Mouse (Mus musculus): Measurements from ENCODE around the gene Epha10. TPM values are rescaled to one million over a fixed set of nuclear protein-coding genes. Genes with fewer than 3 reads are reported as not detected.

The Epha10 gene
- polyA plus RNA-seq, 1 experiment from 2014 or later, result 5.3 TPM

- H3K4me2 ChIP-seq, result peak overlapping the region; percentile 65
- H3K27ac ChIP-seq (replicated peaks), result no peak overlapping the region
- peak overlapping the region; percentile 79 for H3K4me3 ChIP-seq
- 20% methylated on average over 7 of the region's 7 CpGs for WGBS
- H3K9ac ChIP-seq, result peak overlapping the region; percentile 89
- no peaks in the 10 kb centered on the region for H3K9me3 ChIP-seq
- H3K4me1 ChIP-seq (replicated peaks), result peaks cover 31% of the 10 kb centered on the region
- peaks cover 42% of the 10 kb centered on the region for H3K36me3 ChIP-seq
- H3K27me3 ChIP-seq, result no peaks in the 10 kb centered on the region
- ATAC-seq (ENCODE audit: low read depth), result no peak
Observed at GRCm38 (mm10) chr4:124860446-124860845, 20.3 kb upstream of the Epha10 start.

- 2% methylated on average over 44 of the region's 77 CpGs for WGBS
- Histone ChIP-seq H3K27ac (replicated peaks) (peak within 1 kb of the TSS; percentile 89), H3K4me3 (peak within 1 kb of the TSS; percentile 79), H3K4me2 (peak within 1 kb of the TSS; percentile 65), H3K27me3 (no peaks in the 10 kb centered on the region), H3K9me3 (no peaks in the 10 kb centered on the region), H3K9ac (peak within 1 kb of the TSS; percentile 89), H3K36me3 (peaks cover 31% of the 10 kb centered on the region), H3K4me1 (replicated peaks) (peaks cover 31% of the 10 kb centered on the region)
- peak; percentile 51 for ATAC-seq (ENCODE audit: low read depth)
Observed at GRCm38 (mm10) chr4:124861283-124862188, 19.2 kb upstream of the Epha10 start, which contains the start of gene Maneal. Maneal (minus strand) TSS chr4:124862171.

- Histone ChIP-seq H3K4me2 (no peak overlapping the region), H3K36me3 (no peaks in the 10 kb centered on the region), H3K9me3 (0 out of 2 replicates have a peak, but pooled peaks cover 3% of the 10 kb centered on the region), H3K9ac (no peak overlapping the region), H3K4me3 (no peak overlapping the region), H3K4me1 (replicated peaks) (no peaks in the 10 kb centered on the region), H3K27me3 (no peaks in the 10 kb centered on the region), H3K27ac (replicated peaks) (no peak overlapping the region)
- WGBS, result 83% methylated on average over 1 of the region's 1 CpGs
- no peak for ATAC-seq (ENCODE audit: low read depth)
Observed at GRCm38 (mm10) chr4:124872719-124873118, 8.0 kb upstream of the Epha10 start.

GRCm38 (mm10) chr4:124881341-124881908, 726 bp downstream of the Epha10 start:
- peak; percentile 95 for ATAC-seq (ENCODE audit: low read depth)
- Histone ChIP-seq H3K27me3 (peaks cover 66% of the 10 kb centered on the region), H3K9ac (peak overlapping the region; percentile 68), H3K36me3 (no peaks in the 10 kb centered on the region), H3K27ac (replicated peaks) (peak overlapping the region; percentile 68), H3K9me3 (no peaks in the 10 kb centered on the region), H3K4me2 (peak overlapping the region; percentile 64), H3K4me3 (peak overlapping the region; percentile 50), H3K4me1 (replicated peaks) (peaks cover 37% of the 10 kb centered on the region)
- under 1% methylated on average over 37 of the region's 37 CpGs for WGBS

- Histone ChIP-seq H3K9ac (peak overlapping the region; percentile 68), H3K9me3 (no peaks in the 10 kb centered on the region), H3K4me3 (peak overlapping the region; percentile 50), H3K27me3 (peaks cover 69% of the 10 kb centered on the region), H3K27ac (replicated peaks) (peak overlapping the region; percentile 62; the same call in 1 of the 2 replicates), H3K4me1 (replicated peaks) (peaks cover 37% of the 10 kb centered on the region), H3K36me3 (no peaks in the 10 kb centered on the region), H3K4me2 (peak overlapping the region; percentile 64)
- ATAC-seq (ENCODE audit: low read depth), result peak; percentile 32
- under 1% methylated on average over 37 of the region's 37 CpGs for WGBS
Observed at GRCm38 (mm10) chr4:124882151-124882729, 1.5 kb downstream of the Epha10 start.

GRCm38 (mm10) chr4:124888702-124889101, 8.0 kb downstream of the Epha10 start:
- no peak for ATAC-seq (ENCODE audit: low read depth)
- peaks cover 62% of the 10 kb centered on the region for H3K27me3 ChIP-seq
- H3K36me3 ChIP-seq, result no peaks in the 10 kb centered on the region
- no peak overlapping the region for H3K4me2 ChIP-seq
- no peak overlapping the region for H3K9ac ChIP-seq
- peaks cover 6% of the 10 kb centered on the region; the same call in 1 of the 2 replicates for H3K4me1 ChIP-seq (replicated peaks)
- H3K9me3 ChIP-seq, result no peaks in the 10 kb centered on the region
- no peak overlapping the region for H3K27ac ChIP-seq (replicated peaks)
- WGBS, result 74% methylated on average over 7 of the region's 7 CpGs
- H3K4me3 ChIP-seq, result no peak overlapping the region

- H3K4me2 ChIP-seq, result no peak overlapping the region
- no peak for ATAC-seq (ENCODE audit: low read depth)
- WGBS, result 86% methylated on average over 2 of the region's 2 CpGs
- no peak overlapping the region for H3K27ac ChIP-seq (replicated peaks)
- H3K9ac ChIP-seq, result no peak overlapping the region
- H3K4me3 ChIP-seq, result no peak overlapping the region
- peaks cover 16% of the 10 kb centered on the region for H3K4me1 ChIP-seq (replicated peaks)
- no peaks in the 10 kb centered on the region for H3K36me3 ChIP-seq
- peaks cover 63% of the 10 kb centered on the region for H3K27me3 ChIP-seq
- H3K9me3 ChIP-seq, result no peaks in the 10 kb centered on the region
Observed at GRCm38 (mm10) chr4:124889935-124890334, 9.2 kb downstream of the Epha10 start.

GRCm38 (mm10) chr4:124890831-124891230, 10.1 kb downstream of the Epha10 start:
- Histone ChIP-seq H3K9me3 (no peaks in the 10 kb centered on the region), H3K4me3 (no peak overlapping the region), H3K27me3 (peaks cover 63% of the 10 kb centered on the region), H3K4me2 (no peak overlapping the region), H3K9ac (no peak overlapping the region), H3K27ac (replicated peaks) (no peak overlapping the region), H3K4me1 (replicated peaks) (peaks cover 20% of the 10 kb centered on the region), H3K36me3 (no peaks in the 10 kb centered on the region)
- 74% methylated on average over 5 of the region's 5 CpGs for WGBS
- ATAC-seq (ENCODE audit: low read depth), result no peak

GRCm38 (mm10) chr4:124893769-124894168, 13.1 kb downstream of the Epha10 start:
- Histone ChIP-seq H3K27me3 (peaks cover 65% of the 10 kb centered on the region), H3K9ac (peak overlapping the region; percentile 70; the same call in 1 of the 2 replicates), H3K36me3 (no peaks in the 10 kb centered on the region), H3K4me2 (peak overlapping the region; percentile 73), H3K4me1 (replicated peaks) (peaks cover 25% of the 10 kb centered on the region), H3K4me3 (peak overlapping the region; percentile 49; the same call in 1 of the 2 replicates), H3K27ac (replicated peaks) (no peak overlapping the region), H3K9me3 (no peaks in the 10 kb centered on the region)
- peak; percentile 13; the same call in 1 of the 2 replicates for ATAC-seq (ENCODE audit: low read depth)
- WGBS, result 24% methylated on average over 6 of the region's 6 CpGs

GRCm38 (mm10) chr4:124894508-124895428, 14.1 kb downstream of the Epha10 start:
- WGBS, result 2% methylated on average over 83 of the region's 83 CpGs
- Histone ChIP-seq H3K4me1 (replicated peaks) (peaks cover 29% of the 10 kb centered on the region), H3K9ac (peak overlapping the region; percentile 70), H3K27ac (replicated peaks) (no peak overlapping the region), H3K4me3 (peak overlapping the region; percentile 49), H3K27me3 (peaks cover 64% of the 10 kb centered on the region), H3K4me2 (peak overlapping the region; percentile 73), H3K36me3 (no peaks in the 10 kb centered on the region), H3K9me3 (no peaks in the 10 kb centered on the region)
- ATAC-seq (ENCODE audit: low read depth), result peak; percentile 76

- Histone ChIP-seq H3K4me2 (no peak overlapping the region), H3K27me3 (peaks cover 35% of the 10 kb centered on the region), H3K27ac (replicated peaks) (no peak overlapping the region), H3K4me3 (no peak overlapping the region), H3K9ac (no peak overlapping the region), H3K9me3 (no peaks in the 10 kb centered on the region), H3K4me1 (replicated peaks) (peaks cover 29% of the 10 kb centered on the region), H3K36me3 (no peaks in the 10 kb centered on the region)
- WGBS, result 14% methylated on average over 10 of the region's 10 CpGs
- ATAC-seq (ENCODE audit: low read depth), result no peak
Observed at GRCm38 (mm10) chr4:124898428-124898827, 17.7 kb downstream of the Epha10 start.
